Mouse (Mus musculus): ENCODE results near the gene Ccno. TPM values are rescaled to one million over a fixed set of nuclear protein-coding genes. Genes with fewer than 3 reads are reported as not detected.

The Ccno gene
- not detected for polyA plus RNA-seq (2014; fragmentation: Illumina TruSeq; extraction: RNeasy Lipid Tissue Mini Kit (QIAGEN cat#74804); ENCODE audit: low read depth, low replicate concordance)

GRCm38 (mm10) chr13:112987532-112987943 is at the start of gene Ccno:
Ccno (plus strand) TSS chr13:112987802.

GRCm38 (mm10) chr13:112993531-112994152 is 6.0 kb downstream of the Ccno start, which contains the start of gene Mcidas:
Mcidas (plus strand) TSS chr13:112993845.

GRCm38 (mm10) chr13:113034950-113035421 is 47.4 kb downstream of the Ccno start, which contains the start of gene Cdc20b:
Cdc20b (plus strand) TSS chr13:113035111.

Other genes starting within 250 kb of the Ccno start
- gene Plpp1, start 187.0 kb upstream of the Ccno start, polyA plus RNA-seq (2014; fragmentation: Illumina TruSeq; extraction: RNeasy Lipid Tissue Mini Kit (QIAGEN cat#74804); ENCODE audit: low read depth, low replicate concordance), result 83.8 TPM
- 29.5 TPM for gene Mtrex, start 60.4 kb upstream of the Ccno start, polyA plus RNA-seq (2014; fragmentation: Illumina TruSeq; extraction: RNeasy Lipid Tissue Mini Kit (QIAGEN cat#74804); ENCODE audit: low read depth, low replicate concordance)
- gene Dhx29, start 60.3 kb upstream of the Ccno start, polyA plus RNA-seq (2014; fragmentation: Illumina TruSeq; extraction: RNeasy Lipid Tissue Mini Kit (QIAGEN cat#74804); ENCODE audit: low read depth, low replicate concordance), result 11.3 TPM
- gene Mcidas, start 6.0 kb downstream of the Ccno start, polyA plus RNA-seq (2014; fragmentation: Illumina TruSeq; extraction: RNeasy Lipid Tissue Mini Kit (QIAGEN cat#74804); ENCODE audit: low read depth, low replicate concordance), result not detected
- not detected for gene Cdc20b, start 47.3 kb downstream of the Ccno start, polyA plus RNA-seq (2014; fragmentation: Illumina TruSeq; extraction: RNeasy Lipid Tissue Mini Kit (QIAGEN cat#74804); ENCODE audit: low read depth, low replicate concordance)
- 45.1 TPM for gene Gpx8, start 58.6 kb downstream of the Ccno start, polyA plus RNA-seq (2014; fragmentation: Illumina TruSeq; extraction: RNeasy Lipid Tissue Mini Kit (QIAGEN cat#74804); ENCODE audit: low read depth, low replicate concordance)
- gene Gzma, start 113.2 kb downstream of the Ccno start, polyA plus RNA-seq (2014; fragmentation: Illumina TruSeq; extraction: RNeasy Lipid Tissue Mini Kit (QIAGEN cat#74804); ENCODE audit: low read depth, low replicate concordance), result not detected
- gene Esm1, start 221.9 kb downstream of the Ccno start, polyA plus RNA-seq (2014; fragmentation: Illumina TruSeq; extraction: RNeasy Lipid Tissue Mini Kit (QIAGEN cat#74804); ENCODE audit: low read depth, low replicate concordance), result 1.1 TPM
- not detected for gene Gzmk, start 238.1 kb downstream of the Ccno start, polyA plus RNA-seq (2014; fragmentation: Illumina TruSeq; extraction: RNeasy Lipid Tissue Mini Kit (QIAGEN cat#74804); ENCODE audit: low read depth, low replicate concordance)

All from heart, adult 10 weeks (tissue).